Mouse (Mus musculus) heart, adult 2 months (tissue): Measurements from ENCODE around the gene Gm26566. TPM values are rescaled to one million over a fixed set of nuclear protein-coding genes. Genes with fewer than 3 reads are reported as not detected.

Source experiments
- DNase-seq, 2 experiments: peaks; one replicate each; pipeline ENCODE4 v3.0.0; 2021
- H3K27ac ChIP-seq: fragments of 200-600 bp; 2 replicates; pipeline ENCODE4 v1.8.1; 2022
- H3K27me3 ChIP-seq: fragments of 200-500 bp; 2 replicates; pipeline ENCODE4 v1.6.1; 2012; ENCODE audit warnings: mild to moderate bottlenecking, low read length, inconsistent platforms, mixed read lengths; ENCODE audit not compliant: control insufficient read depth, insufficient read depth
- H3K36me3 ChIP-seq: fragments of 200-500 bp; 2 replicates; pipeline ENCODE4 v1.6.1; 2012; ENCODE audit warnings: low read length, inconsistent platforms; ENCODE audit not compliant: control insufficient read depth, insufficient read depth
- H3K4me1 ChIP-seq: fragments of 200-500 bp; 2 replicates; pipeline ENCODE4 v1.6.1; 2011; ENCODE audit warnings: low read length; ENCODE audit not compliant: control insufficient read depth, insufficient read depth
- H3K4me3 ChIP-seq: fragments of 200-600 bp; 2 replicates; pipeline ENCODE4 v1.8.1; 2022
- H3K79me2 ChIP-seq: fragments of 200-500 bp; replicated peaks from 2 replicates; pipeline ENCODE4 v1.6.1; 2012; ENCODE audit warnings: mild to moderate bottlenecking, inconsistent platforms, low read length, moderate library complexity, mixed read lengths; ENCODE audit not compliant: control insufficient read depth, insufficient read depth
- H3K9ac ChIP-seq: fragments of 200-500 bp; 2 replicates; pipeline ENCODE4 v1.6.1; 2012; ENCODE audit warnings: low read depth, mild to moderate bottlenecking, control low read depth, inconsistent platforms, low read length, mixed read lengths
- CTCF ChIP-seq: fragments of 200-600 bp; IDR thresholded peaks from 2 replicates; pipeline ENCODE4 v1.8.1; 2022; ENCODE audit warnings: antibody characterized with exemption, mild to moderate bottlenecking, moderate library complexity
- EP300 ChIP-seq: fragments of 200-500 bp; IDR thresholded peaks from 2 replicates; pipeline ENCODE4 v1.6.1; 2011; ENCODE audit warnings: low read depth, low read length, control low read depth; ENCODE audit not compliant: insufficient read depth
- POLR2A ChIP-seq: fragments of 200-500 bp; IDR thresholded peaks from 2 replicates; pipeline ENCODE4 v1.6.1; 2011; ENCODE audit warnings: mild to moderate bottlenecking, low read depth, low read length, control low read depth; ENCODE audit not compliant: insufficient read depth
- WGBS: fragments of 180-500 bp; shearing (Covaris S2); methylation state at CpG from one replicate; pipeline ENCODE4 v1.1.7; 2018; 5-methylcytosine and 5-hydroxymethylcytosine counted together
- intact Hi-C: fragments of 180-260 bp; cut with DNase I; formaldehyde crosslinking; loops from one replicate; pipeline ENCODE4 v1.15.1; 2025
- polyA plus RNA-seq: library from polyadenylated mRNA; depleted of rRNA; stranded (reverse); fragments of >200 nt; gene quantifications from 2 replicates; pipeline ENCODE4 v1.2.3, GENCODE M21; 2012
- total RNA-seq, 2 experiments: library from RNA; stranded (reverse); gene quantifications; 2 replicates each; pipeline ENCODE4 v1.2.3; 2021

Gm26566 gene
- total and polyA plus RNA-seq, 3 experiments = 0.20 to 0.36 TPM; not detected in 1

DNA sequence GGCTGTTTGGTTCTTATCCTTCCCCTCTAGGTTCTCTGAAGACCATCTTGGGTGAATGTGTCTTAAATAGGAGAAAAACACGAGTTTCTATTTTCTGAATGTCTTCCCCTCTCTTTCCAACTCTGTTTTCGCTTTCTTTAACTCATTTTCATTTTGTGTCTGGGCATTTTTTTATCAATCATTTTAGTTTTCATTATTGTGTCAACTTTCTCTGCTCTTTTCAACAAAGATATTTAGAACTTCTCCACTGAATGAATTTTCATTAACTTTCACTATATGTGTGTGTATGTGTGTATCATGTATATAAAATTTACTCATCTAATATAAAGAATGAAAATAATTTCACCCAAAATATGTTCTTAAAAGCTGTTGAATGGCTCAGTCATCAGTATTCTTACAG, 30.3 kb upstream of the Gm26566 start, which contains the start of gene Ifnab:
Gene Ifnab (minus strand): TSS at position 101 of the 400 bp plus-strand sequence.
- H3K27me3 ChIP-seq = no peaks in the 10 kb centered on the region
- no peaks in the 10 kb centered on the region for H3K36me3 ChIP-seq
- intact Hi-C loops = no loop called here
- H3K79me2 ChIP-seq = no peaks in the 10 kb centered on the region
- H3K9ac ChIP-seq = no peak within 1 kb of the TSS
- no peak within 1 kb of the TSS for H3K4me3 ChIP-seq
- TF ChIP-seq POLR2A (no peak), EP300 (no peak), CTCF (no peak)
- H3K4me1 ChIP-seq = no peaks in the 10 kb centered on the region
- 61% methylated on average over 2 of the region's 2 CpGs for WGBS
- H3K27ac ChIP-seq = no peak within 1 kb of the TSS
- no peak for DNase-seq

GRCm38 (mm10) chr4:88692537-88692936, 29.1 kb upstream of the Gm26566 start:
- intact Hi-C loops = no loop called here
- Histone ChIP-seq H3K4me1 (no peaks in the 10 kb centered on the region), H3K9ac (no peak overlapping the region), H3K36me3 (no peaks in the 10 kb centered on the region), H3K79me2 (no peaks in the 10 kb centered on the region), H3K4me3 (no peak overlapping the region), H3K27me3 (no peaks in the 10 kb centered on the region), H3K27ac (no peak overlapping the region)
- DNase-seq = no peak
- WGBS = 41% methylated on average over 1 of the region's 1 CpGs
- TF ChIP-seq CTCF = no peak
- TF ChIP-seq POLR2A = no peak
- TF ChIP-seq EP300 = no peak

- H3K36me3 ChIP-seq = no peaks in the 10 kb centered on the region
- H3K9ac ChIP-seq = no peak overlapping the region
- no peaks in the 10 kb centered on the region for H3K4me1 ChIP-seq
- intact Hi-C loops = no loop called here
- TF ChIP-seq POLR2A (no peak), EP300 (no peak), CTCF (no peak)
- no peak overlapping the region for H3K27ac ChIP-seq
- H3K79me2 ChIP-seq = no peaks in the 10 kb centered on the region
- WGBS = 63% methylated on average over 2 of the region's 2 CpGs
- H3K4me3 ChIP-seq = no peak overlapping the region
- DNase-seq = no peak
- H3K27me3 ChIP-seq = no peaks in the 10 kb centered on the region
Observed at GRCm38 (mm10) chr4:88693392-88693791, 28.2 kb upstream of the Gm26566 start.

DNA sequence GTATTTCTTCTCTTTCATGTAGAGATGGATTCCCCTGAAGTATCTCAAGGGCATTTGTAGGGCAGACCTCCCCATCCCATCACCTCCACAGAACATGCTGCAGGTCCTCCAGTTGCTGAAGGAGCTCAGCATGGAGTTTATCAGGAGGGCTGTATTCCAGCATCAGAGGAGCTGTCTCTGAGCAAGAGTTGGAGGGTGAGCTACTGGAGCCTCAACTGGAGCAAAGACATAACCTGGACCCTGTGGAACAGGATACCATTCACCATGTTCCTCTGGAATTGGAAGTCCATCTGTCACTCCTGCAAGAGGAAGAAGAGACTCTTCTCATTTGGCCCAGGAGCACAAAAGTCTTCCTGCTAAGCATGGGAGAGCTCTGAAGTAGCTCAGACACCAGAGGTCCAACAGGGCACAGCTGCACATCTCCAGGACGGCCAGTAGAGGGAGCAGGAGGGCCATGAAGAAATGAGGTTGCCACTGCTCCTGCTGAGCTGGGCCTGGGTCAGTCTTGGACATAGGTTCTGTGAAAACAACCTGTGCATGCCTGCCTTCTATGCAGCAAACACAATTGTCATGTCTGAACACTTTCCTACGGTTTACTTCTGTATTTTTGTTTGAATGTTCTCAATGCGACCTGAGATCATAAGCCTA, 25.2 kb upstream of the Gm26566 start:
- no peaks in the 10 kb centered on the region for H3K4me1 ChIP-seq
- 28% methylated on average over 3 of the region's 3 CpGs for WGBS
- H3K79me2 ChIP-seq = no peaks in the 10 kb centered on the region
- H3K4me3 ChIP-seq = no peak overlapping the region
- DNase-seq = peak; percentile 72 to 80
- peak; percentile 100; the same call in 1 of the 2 replicates for TF ChIP-seq CTCF
- TF ChIP-seq POLR2A = no peak
- peak; percentile 91 for TF ChIP-seq EP300
- intact Hi-C loops = loop anchor here (1.0 kb wide), 1 partner anchor 31 kb away; no protein-coding TSS in a partner anchor
- H3K27me3 ChIP-seq = no peaks in the 10 kb centered on the region
- no peaks in the 10 kb centered on the region for H3K36me3 ChIP-seq
- H3K9ac ChIP-seq = no peak overlapping the region
- H3K27ac ChIP-seq = no peak overlapping the region

GRCm38 (mm10) chr4:88697108-88697507, 24.5 kb upstream of the Gm26566 start:
- Histone ChIP-seq H3K27me3 (no peaks in the 10 kb centered on the region), H3K79me2 (no peaks in the 10 kb centered on the region), H3K9ac (no peak overlapping the region), H3K4me3 (no peak overlapping the region), H3K27ac (no peak overlapping the region), H3K36me3 (no peaks in the 10 kb centered on the region), H3K4me1 (no peaks in the 10 kb centered on the region)
- intact Hi-C loops = no loop called here
- WGBS = 71% methylated on average over 6 of the region's 6 CpGs
- DNase-seq = no peak
- TF ChIP-seq EP300 = no peak
- TF ChIP-seq POLR2A = no peak
- TF ChIP-seq CTCF = no peak

GRCm38 (mm10) chr4:88697753-88698152, 23.9 kb upstream of the Gm26566 start:
- intact Hi-C loops = no loop called here
- no peak overlapping the region for H3K27ac ChIP-seq
- H3K79me2 ChIP-seq = no peaks in the 10 kb centered on the region
- H3K36me3 ChIP-seq = no peaks in the 10 kb centered on the region
- no peak for DNase-seq
- no peaks in the 10 kb centered on the region for H3K4me1 ChIP-seq
- 79% methylated on average over 4 of the region's 4 CpGs for WGBS
- no peaks in the 10 kb centered on the region for H3K27me3 ChIP-seq
- no peak for TF ChIP-seq POLR2A
- no peak for TF ChIP-seq CTCF
- TF ChIP-seq EP300 = no peak
- H3K4me3 ChIP-seq = no peak overlapping the region
- H3K9ac ChIP-seq = no peak overlapping the region
